Mouse (Mus musculus) left cerebral cortex, adult 2 months (tissue): ENCODE measurements around the gene Ccl5. TPM values are rescaled to one million over a fixed set of nuclear protein-coding genes. Genes with fewer than 3 reads are reported as not detected.

Experiments used
- DNase-seq, 2 experiments: peaks; one replicate each; pipeline ENCODE4 v3.0.0; 2021 to 2022; ENCODE audit warnings: low spot score in 2 of 2, mixed read lengths in 1 of 2; ENCODE audit errors: extremely low spot score in 1 of 2
- H3K27ac ChIP-seq: fragments of 200-600 bp; 2 replicates; pipeline ENCODE4 v1.8.1; 2022
- H3K4me3 ChIP-seq: fragments of 200-600 bp; 2 replicates; pipeline ENCODE4 v1.8.1; 2022
- CTCF ChIP-seq: fragments of 200-600 bp; IDR thresholded peaks from 2 replicates; pipeline ENCODE4 v1.8.1; 2022; ENCODE audit warnings: antibody characterized with exemption, mild to moderate bottlenecking, moderate library complexity
- intact Hi-C: fragments of 180-260 bp; cut with DNase I; formaldehyde crosslinking; loops from one replicate; pipeline ENCODE4 v1.15.1; 2025
- long read RNA-seq, 2 experiments: library from polyadenylated mRNA; stranded (forward); transcript quantifications; one replicate each; pipeline ENCODE4 v2.0.0; 2021; ENCODE audit warnings: borderline mapping rate in 2 of 2
- total RNA-seq, 2 experiments: library from RNA; stranded (reverse); gene quantifications; 2 replicates each; pipeline ENCODE4 v1.2.3; 2021

Gene Ccl5
- not detected for total RNA-seq
- long read RNA-seq, experiment 1 = 0 reads
- long read RNA-seq, experiment 2 = 0 reads

DNA sequence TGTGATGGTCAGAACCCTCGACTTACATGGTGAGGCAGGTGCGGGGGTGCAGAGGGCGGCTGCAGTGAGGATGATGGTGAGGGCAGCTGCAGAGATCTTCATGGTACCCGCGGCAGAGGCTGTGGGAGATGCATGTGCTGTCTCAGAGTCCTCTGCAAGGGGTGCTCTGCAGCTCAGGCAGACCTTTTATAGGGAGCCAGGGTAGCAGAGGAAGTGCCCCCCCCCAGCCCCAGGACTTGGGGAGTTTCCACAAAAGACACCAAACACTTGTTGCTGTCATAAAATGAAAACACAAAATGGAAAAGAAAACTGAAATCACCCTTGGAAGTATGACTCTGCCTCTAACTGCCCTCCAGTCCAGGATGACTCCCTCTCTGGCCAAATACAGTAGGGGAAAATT is at the start of gene Ccl5:
TSS of gene Ccl5 (minus strand) at position 159 of the 400 bp plus-strand sequence.
- TF ChIP-seq CTCF = no peak
- Histone ChIP-seq H3K27ac (no peak within 1 kb of the TSS), H3K4me3 (no peak within 1 kb of the TSS)
- intact Hi-C loops = no loop called here
- no peak for DNase-seq

GRCm38 (mm10) chr11:83578999-83579398 is 48.7 kb upstream of the Ccl5 start:
- intact Hi-C loops = no loop called here

DNA sequence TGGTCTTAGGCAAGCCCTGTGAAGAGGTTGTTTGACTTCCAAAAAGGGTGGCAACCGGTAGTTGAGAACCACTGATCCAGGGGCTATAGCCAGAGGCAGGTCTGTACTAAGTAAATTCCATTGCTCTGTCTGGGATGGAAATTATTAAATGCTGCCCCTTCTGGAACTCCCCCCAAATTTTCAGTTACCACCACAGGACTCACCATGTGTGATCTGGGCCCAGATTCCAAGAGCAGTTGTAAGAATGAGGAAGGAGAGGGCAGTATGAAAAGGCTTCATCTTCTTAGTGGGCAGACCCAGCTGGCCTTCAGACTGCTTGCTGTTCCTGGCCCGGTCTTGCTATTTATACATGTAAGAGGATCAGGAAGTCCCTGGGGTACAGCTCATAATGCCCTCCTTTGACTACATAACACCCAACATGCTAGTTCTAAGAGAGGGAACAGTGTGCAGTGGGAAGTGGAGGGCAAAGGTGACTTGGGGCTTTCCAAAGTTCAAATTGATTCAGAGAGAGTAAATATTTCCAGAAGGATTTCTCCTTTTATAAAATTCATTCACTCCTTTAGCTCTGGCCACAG is 48.0 kb upstream of the Ccl5 start, which contains the start of gene Ccl9:
TSS of gene Ccl9 (minus strand) at position 451 of the 575 bp plus-strand sequence.
- intact Hi-C loops = no loop called here
- no peak for DNase-seq
- Histone ChIP-seq H3K27ac (no peak within 1 kb of the TSS), H3K4me3 (no peak within 1 kb of the TSS)
- no peak for TF ChIP-seq CTCF

More at GRCm38 (mm10) chr11:83578999-83579398, 48.7 kb upstream of the Ccl5 start:
- DNase-seq = no peak
- Histone ChIP-seq H3K27ac (no peak overlapping the region), H3K4me3 (no peak overlapping the region)
- TF ChIP-seq CTCF = no peak

GRCm38 (mm10) chr11:83576927-83577555 is 46.7 kb upstream of the Ccl5 start:
- Histone ChIP-seq H3K4me3 (no peak overlapping the region), H3K27ac (no peak overlapping the region)
- no peak for DNase-seq
- TF ChIP-seq CTCF = no peak
- intact Hi-C loops = no loop called here

- no peak overlapping the region for H3K27ac ChIP-seq
- no peak for TF ChIP-seq CTCF
- intact Hi-C loops = no loop called here
- no peak for DNase-seq
- H3K4me3 ChIP-seq = no peak overlapping the region
Observed at GRCm38 (mm10) chr11:83572834-83573233, 42.5 kb upstream of the Ccl5 start.

GRCm38 (mm10) chr11:83572223-83572622 is 41.9 kb upstream of the Ccl5 start:
- TF ChIP-seq CTCF = no peak
- Histone ChIP-seq H3K4me3 (no peak overlapping the region), H3K27ac (no peak overlapping the region)
- DNase-seq = no peak
- intact Hi-C loops = no loop called here

GRCm38 (mm10) chr11:83570189-83570588 is 39.9 kb upstream of the Ccl5 start:
- Histone ChIP-seq H3K4me3 (no peak overlapping the region), H3K27ac (no peak overlapping the region)
- intact Hi-C loops = no loop called here
- no peak for TF ChIP-seq CTCF
- DNase-seq = no peak

DNA sequence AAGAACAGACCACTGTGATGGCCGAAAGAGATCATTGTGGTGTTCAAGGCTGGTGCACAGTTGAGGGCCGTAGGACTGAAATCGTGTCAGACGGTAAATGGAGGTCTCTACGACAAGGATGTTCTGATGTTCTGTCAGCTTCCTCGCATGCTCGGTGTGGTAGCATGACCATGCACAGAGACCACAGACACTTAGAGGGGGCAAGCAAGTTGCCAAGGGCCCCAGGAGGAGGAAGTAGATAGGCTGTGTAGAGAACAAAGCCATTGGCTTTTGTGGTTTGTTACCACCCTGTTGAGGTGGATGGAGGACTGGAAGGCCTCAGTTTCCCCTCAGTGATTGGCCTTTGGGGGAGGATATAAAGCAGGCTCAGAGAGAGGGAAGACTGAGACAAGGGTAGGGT is 38.9 kb upstream of the Ccl5 start:
- no peak overlapping the region for H3K4me3 ChIP-seq
- intact Hi-C loops = no loop called here
- TF ChIP-seq CTCF = no peak
- no peak for DNase-seq
- H3K27ac ChIP-seq = no peak overlapping the region

DNA sequence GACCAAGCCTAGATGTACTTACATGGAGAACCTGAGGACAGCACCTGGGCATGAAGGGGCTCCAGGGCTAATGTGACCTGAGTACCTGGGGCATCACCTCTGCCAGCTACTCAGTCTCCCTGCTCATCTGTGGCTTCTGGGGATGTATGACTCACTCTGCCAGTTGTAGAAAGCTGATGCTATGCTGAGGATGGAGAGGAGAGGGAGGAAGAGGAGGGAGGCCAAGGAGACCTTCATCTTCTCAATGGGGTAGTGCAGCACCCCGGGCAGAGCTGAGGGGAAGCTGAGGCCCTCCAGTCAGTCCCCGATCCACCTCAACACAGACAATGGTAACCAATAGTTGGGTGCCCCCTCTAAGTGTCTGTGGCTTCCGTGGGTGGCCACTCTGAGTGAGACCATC is 38.5 kb upstream of the Ccl5 start:
- Histone ChIP-seq H3K27ac (no peak overlapping the region), H3K4me3 (no peak overlapping the region)
- intact Hi-C loops = no loop called here
- no peak for TF ChIP-seq CTCF
- DNase-seq = no peak

DNA sequence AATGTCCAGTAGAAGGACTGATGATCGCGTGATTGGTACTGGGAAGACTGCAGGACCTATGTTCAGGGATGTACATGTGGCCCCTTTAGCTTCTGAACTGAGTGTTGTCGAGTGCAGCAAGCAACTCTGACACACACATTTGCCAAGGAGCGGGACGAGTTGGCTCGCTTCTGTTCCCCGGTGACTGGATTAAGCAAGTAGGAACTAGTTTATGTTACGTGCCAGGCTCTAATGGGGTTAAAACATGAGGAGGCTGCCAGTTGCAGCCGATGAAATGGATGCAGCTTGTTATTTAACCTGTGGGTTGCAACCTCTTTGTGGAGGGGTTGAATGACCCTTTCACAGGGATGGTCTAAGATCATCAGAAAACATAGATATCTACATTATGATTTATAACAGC is 37.7 kb upstream of the Ccl5 start:
- H3K4me3 ChIP-seq = no peak overlapping the region
- intact Hi-C loops = no loop called here
- DNase-seq = no peak
- no peak overlapping the region for H3K27ac ChIP-seq
- TF ChIP-seq CTCF = no peak

- no peak for DNase-seq
- no peak for TF ChIP-seq CTCF
- Histone ChIP-seq H3K27ac (no peak overlapping the region), H3K4me3 (no peak overlapping the region)
- intact Hi-C loops = no loop called here
Observed at GRCm38 (mm10) chr11:83567311-83567710, 37.0 kb upstream of the Ccl5 start.

DNA sequence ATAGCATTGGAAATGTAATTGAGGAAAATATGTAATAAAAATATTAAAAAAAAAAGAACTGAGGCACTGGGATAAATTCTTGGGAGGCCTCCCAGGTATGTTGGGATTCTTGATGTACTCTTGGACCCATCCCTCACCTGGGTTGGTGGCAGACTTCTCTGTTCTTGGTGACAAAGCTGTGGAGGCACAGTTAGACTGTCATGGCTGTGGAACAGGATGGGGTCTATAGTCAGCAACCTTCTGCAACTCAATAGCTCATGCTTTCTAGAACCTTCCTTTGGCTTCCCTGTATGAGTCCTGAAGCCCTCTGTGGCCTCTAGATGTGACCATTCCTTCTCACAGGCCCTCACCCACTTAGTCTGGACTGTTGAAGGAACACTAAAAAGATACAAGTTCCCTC is 36.3 kb upstream of the Ccl5 start:
- H3K4me3 ChIP-seq = no peak overlapping the region
- H3K27ac ChIP-seq = no peak overlapping the region
- intact Hi-C loops = no loop called here
- no peak for DNase-seq
- no peak for TF ChIP-seq CTCF

DNA sequence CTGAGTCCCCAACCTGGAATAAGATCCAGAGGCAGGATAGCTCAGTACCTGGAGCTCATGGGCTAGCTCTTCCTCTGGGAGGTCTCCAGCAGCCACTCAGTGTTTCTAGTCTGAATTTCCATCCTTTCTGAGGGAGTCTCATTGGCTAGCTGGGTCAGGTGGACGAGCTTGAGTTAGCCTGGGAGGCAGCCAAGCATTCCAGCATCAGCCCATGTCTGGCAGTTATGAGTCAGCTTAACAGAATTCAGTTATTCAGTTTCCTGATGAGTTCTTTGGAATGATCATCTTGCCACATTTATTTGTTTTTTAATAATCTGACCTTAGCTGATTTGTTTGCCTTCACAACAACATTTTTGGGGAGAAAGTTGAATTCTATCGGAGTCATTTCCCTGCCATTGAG is 33.4 kb upstream of the Ccl5 start:
- no peak for DNase-seq
- no peak for TF ChIP-seq CTCF
- no peak overlapping the region for H3K27ac ChIP-seq
- H3K4me3 ChIP-seq = no peak overlapping the region
- intact Hi-C loops = loop anchor here (5.0 kb wide), 1 partner anchor 69 kb away; no protein-coding TSS in a partner anchor
